Mouse (Mus musculus): ENCODE measurements around the gene Tox2. TPM values are rescaled to one million over a fixed set of nuclear protein-coding genes. Genes with fewer than 3 reads are reported as not detected.

Tox2 gene
- polyA plus RNA-seq, 2 experiments from 2014 or later: 4.7 to 11.8 TPM

DNA sequence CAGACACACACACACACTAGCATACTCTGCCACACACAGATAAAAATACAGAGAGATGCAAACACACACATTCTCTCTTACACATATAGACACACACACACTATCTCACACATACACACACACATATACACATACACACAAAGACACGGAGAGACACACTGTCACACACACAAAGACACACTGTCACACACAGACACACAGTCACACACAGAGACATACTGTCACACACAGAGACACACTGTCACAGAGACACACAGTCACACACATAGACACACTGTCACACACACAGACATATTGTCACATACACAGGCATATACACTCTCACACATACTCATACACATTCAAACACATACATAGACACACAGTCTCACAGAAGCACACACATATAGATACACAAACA lies 169.7 kb downstream of the Tox2 start:
- ATAC-seq: no peak

Other genes starting within 250 kb of the Tox2 start
- under 1 TPM in 1 of 2 experiments, not detected in 1; 0.16 TPM for gene Sgk2, start 215.8 kb upstream of the Tox2 start, polyA plus RNA-seq (2017; shearing (Covaris generic))
- gene Ift52, start 185.8 kb upstream of the Tox2 start, polyA plus RNA-seq (2017; shearing (Covaris generic)): 10 to 100 TPM; 67.2 to 74.9 TPM
- 1 to 10 TPM; 3.2 to 4.7 TPM for gene Mybl2, start 148.4 kb upstream of the Tox2 start, polyA plus RNA-seq (2017; shearing (Covaris generic))
- not detected for gene Gtsf1l, start 115.3 kb upstream of the Tox2 start, polyA plus RNA-seq (2017; shearing (Covaris generic))
- gene Jph2, start 194.9 kb downstream of the Tox2 start, polyA plus RNA-seq (2017; shearing (Covaris generic)): not detected
- 100 to 1,000 TPM; 107 to 116 TPM for gene Oser1, start 221.6 kb downstream of the Tox2 start, polyA plus RNA-seq (2017; shearing (Covaris generic))
- gene Gdap1l1, start 235.4 kb downstream of the Tox2 start, polyA plus RNA-seq (2017; shearing (Covaris generic)): not detected